Comparison of ENCODE assay signal across 23 mouse cellular contexts in genomic region chr1:33395733-33396132, GRCm38 (mm10).
DNase-seq lines count a peak whose midpoint lies in the region; ATAC-seq and TF ChIP-seq lines count a peak whose summit lies in the region.
"Had no signal": no experiment of that assay in that cellular context is flagged by ENCODE, and none has a peak within 500 bp of the region (broad histone marks: within the 10 kb centered on the region; RNA-seq: fewer than 3 reads in every experiment).

No protein-coding gene starts in this region.

- H3K4me2 ChIP-seq in kidney, embryonic 15.5 days, result no peak overlapping the region
- no peak overlapping the region for H3K4me2 ChIP-seq in kidney, embryonic 14.5 days (replicated peaks; ENCODE audit: low read depth, low read length)
- H3K4me2 ChIP-seq in hindbrain, embryonic 12.5 days (replicated peaks), result no peak overlapping the region
- no peak overlapping the region for H3K4me2 ChIP-seq in hindbrain, postnatal 0 days (ENCODE audit: low read depth, low read length)
- H3K4me2 ChIP-seq in neural tube, embryonic 15.5 days, result no peak overlapping the region
- H3K4me2 ChIP-seq: liver, embryonic 13.5 days had no signal

- no peaks in the 10 kb centered on the region for H3K27me3 ChIP-seq in kidney, embryonic 15.5 days
- H3K27me3 ChIP-seq in kidney, embryonic 14.5 days (ENCODE audit: control insufficient read depth, insufficient read depth, low read length), result no peaks in the 10 kb centered on the region
- H3K27me3 ChIP-seq in hindbrain, embryonic 12.5 days, result no peaks in the 10 kb centered on the region
- no peaks in the 10 kb centered on the region for H3K27me3 ChIP-seq in hindbrain, postnatal 0 days (ENCODE audit: insufficient read depth, low read length)
- no peaks in the 10 kb centered on the region for H3K27me3 ChIP-seq in neural tube, embryonic 15.5 days (replicated peaks)
- H3K27me3 ChIP-seq: liver, embryonic 13.5 days had no signal

- 49% methylated on average over 10 of the region's 10 CpGs for WGBS in kidney, embryonic 15.5 days
- WGBS in kidney, embryonic 14.5 days, result 55% methylated on average over 10 of the region's 10 CpGs
- 82% methylated on average over 10 of the region's 10 CpGs for WGBS in hindbrain, embryonic 12.5 days
- 77% methylated on average over 10 of the region's 10 CpGs for WGBS in hindbrain, postnatal 0 days
- 70% methylated on average over 10 of the region's 10 CpGs for WGBS in neural tube, embryonic 15.5 days

- no peaks in the 10 kb centered on the region for H3K9me3 ChIP-seq in kidney, embryonic 15.5 days (replicated peaks)
- H3K9me3 ChIP-seq in kidney, embryonic 14.5 days (ENCODE audit: control insufficient read depth, low read length), result no peaks in the 10 kb centered on the region
- H3K9me3 ChIP-seq in hindbrain, embryonic 12.5 days (replicated peaks), result no peaks in the 10 kb centered on the region
- H3K9me3 ChIP-seq in hindbrain, postnatal 0 days (ENCODE audit: low read length), result no peaks in the 10 kb centered on the region
- H3K9me3 ChIP-seq in neural tube, embryonic 15.5 days (replicated peaks), result no peaks in the 10 kb centered on the region
- H3K9me3 ChIP-seq: G1E; liver, embryonic 13.5 days; midbrain, embryonic 10.5 days had no signal

- no peak for TF ChIP-seq CTCF in hindbrain, postnatal 0 days (IDR thresholded peaks at IDR 0.05; ENCODE audit: low read depth)

- 0 out of 2 replicates have a peak, but pooled peaks have one; percentile 54 for ATAC-seq in kidney, embryonic 15.5 days (replicated peaks; ENCODE audit: low FRiP score)
- no peak for ATAC-seq in kidney, embryonic 14.5 days (ENCODE audit: low FRiP score, low TSS enrichment)
- peak; percentile 76 for ATAC-seq in hindbrain, embryonic 12.5 days (ENCODE audit: low FRiP score)
- 0 out of 2 replicates have a peak, but pooled peaks have one; percentile 18 for ATAC-seq in hindbrain, postnatal 0 days
- peak; percentile 65 for ATAC-seq in neural tube, embryonic 15.5 days (ENCODE audit: low FRiP score)
- ATAC-seq: forebrain, postnatal 0 days; intestine, embryonic 16.5 days had no signal

- H3K4me3 ChIP-seq in kidney, embryonic 15.5 days (replicated peaks), result no peak overlapping the region
- no peak overlapping the region for H3K4me3 ChIP-seq in kidney, embryonic 14.5 days (ENCODE audit: low read length)
- H3K4me3 ChIP-seq in hindbrain, embryonic 12.5 days, result no peak overlapping the region
- no peak overlapping the region for H3K4me3 ChIP-seq in hindbrain, postnatal 0 days (ENCODE audit: low read length)
- H3K4me3 ChIP-seq in neural tube, embryonic 15.5 days (replicated peaks), result no peak overlapping the region
- H3K4me3 ChIP-seq: erythroblast, embryonic 14.5 days; liver, embryonic 13.5 days; midbrain, embryonic 10.5 days; myocyte had no signal

- no peaks in the 10 kb centered on the region for H3K4me1 ChIP-seq in kidney, embryonic 15.5 days
- H3K4me1 ChIP-seq in kidney, embryonic 14.5 days (ENCODE audit: control insufficient read depth, insufficient read depth, low read length), result no peaks in the 10 kb centered on the region
- H3K4me1 ChIP-seq in hindbrain, embryonic 12.5 days, result no peaks in the 10 kb centered on the region
- H3K4me1 ChIP-seq in hindbrain, postnatal 0 days (ENCODE audit: insufficient read depth, low read length), result no peaks in the 10 kb centered on the region
- H3K4me1 ChIP-seq in neural tube, embryonic 15.5 days, result 0 out of 2 replicates have a peak, but pooled peaks cover 3% of the 10 kb centered on the region
- H3K4me1 ChIP-seq: liver, embryonic 13.5 days; midbrain, embryonic 10.5 days had no signal

- no peak overlapping the region for H3K9ac ChIP-seq in kidney, embryonic 15.5 days
- no peak overlapping the region for H3K9ac ChIP-seq in kidney, embryonic 14.5 days (ENCODE audit: low read depth, low read length)
- no peak overlapping the region for H3K9ac ChIP-seq in hindbrain, embryonic 12.5 days
- no peak overlapping the region for H3K9ac ChIP-seq in hindbrain, postnatal 0 days (replicated peaks; ENCODE audit: low read length)
- no peak overlapping the region for H3K9ac ChIP-seq in neural tube, embryonic 15.5 days (replicated peaks)
- H3K9ac ChIP-seq: forebrain, postnatal 0 days; liver, embryonic 13.5 days had no signal

- no peak for DNase-seq in hindbrain, postnatal 0 days (ENCODE audit: low spot score)
- no peak for DNase-seq in embryo, embryonic 11 days
- no peak for DNase-seq in layer of hippocampus, postnatal 10 days (ENCODE audit: low spot score in 2 of 2)
- DNase-seq: adrenal gland, adult 8-10 months; cerebellum, adult 11-12 months; cerebellum, adult 9-11 months; forebrain, postnatal 0 days; gastrocnemius, postnatal 10 days; heart, postnatal 14 days; left cerebral cortex, postnatal 4 days; liver, embryonic 13.5 days; lung, adult 18-20 months; lung, postnatal 10 days; thymus, postnatal 4 days had no signal

- no peak overlapping the region for H3K27ac ChIP-seq in kidney, embryonic 15.5 days
- no peak overlapping the region for H3K27ac ChIP-seq in kidney, embryonic 14.5 days (ENCODE audit: low read depth, low read length)
- H3K27ac ChIP-seq in hindbrain, embryonic 12.5 days, result 0 out of 2 replicates have a peak overlapping the region, but pooled peaks have one; percentile 25
- no peak overlapping the region; the same call in 1 of the 2 replicates for H3K27ac ChIP-seq in hindbrain, postnatal 0 days
- H3K27ac ChIP-seq in neural tube, embryonic 15.5 days (replicated peaks), result peak overlapping the region; percentile 48
- H3K27ac ChIP-seq: liver, embryonic 13.5 days; midbrain, embryonic 10.5 days had no signal

- no peaks in the 10 kb centered on the region for H3K36me3 ChIP-seq in kidney, embryonic 15.5 days
- H3K36me3 ChIP-seq in kidney, embryonic 14.5 days (ENCODE audit: control insufficient read depth, insufficient read depth, low read length), result no peaks in the 10 kb centered on the region
- H3K36me3 ChIP-seq in hindbrain, embryonic 12.5 days, result no peaks in the 10 kb centered on the region
- H3K36me3 ChIP-seq in hindbrain, postnatal 0 days (ENCODE audit: insufficient read depth, low read length), result no peaks in the 10 kb centered on the region
- H3K36me3 ChIP-seq in neural tube, embryonic 15.5 days, result no peaks in the 10 kb centered on the region
- H3K36me3 ChIP-seq: G1E; liver, embryonic 13.5 days; midbrain, embryonic 10.5 days had no signal

Comparison
In these comparisons a context has a peak if more than half of its experiments do, and no peak if none do; other contexts are left out.
1. H3K27ac ChIP-seq: peak in hindbrain, embryonic 12.5 days (single experiment) and neural tube, embryonic 15.5 days (single experiment); none in kidney, embryonic 15.5 days (single experiment), kidney, embryonic 14.5 days (single experiment) and hindbrain, postnatal 0 days (single experiment).